Mouse (Mus musculus) lung, postnatal 0 days (tissue): ENCODE results near the gene Taf1.

Experiments used
- CTCF ChIP-seq: IDR thresholded peaks from 2 replicates; pipeline ENCODE4 v1.5.1; 2016; ENCODE audit warnings: antibody characterized with exemption, mild to moderate bottlenecking
- EP300 ChIP-seq: IDR thresholded peaks from 2 replicates; pipeline ENCODE4 v1.6.1; 2016; ENCODE audit warnings: antibody characterized with exemption, mild to moderate bottlenecking, control low read depth

GRCm38 (mm10) chrX:101532347-101533221 lies at the start of gene Taf1:
- TF ChIP-seq EP300 (no peak), CTCF (no peak)
